Mouse (Mus musculus): ENCODE data around the gene Mapkap1. TPM values are rescaled to one million over a fixed set of nuclear protein-coding genes. Genes with fewer than 3 reads are reported as not detected.

Gene Mapkap1
- polyA plus RNA-seq, 1 experiment from 2014 or later = 61.0 TPM

- no peaks in the 10 kb centered on the region for H3K36me3 ChIP-seq (ENCODE audit: control insufficient read depth, insufficient read depth, low read length)
- H3K4me3 ChIP-seq (ENCODE audit: low read depth, low read length) = no peak overlapping the region
- H3K9me3 ChIP-seq (ENCODE audit: control insufficient read depth, low read length) = no peaks in the 10 kb centered on the region
- DNase-seq (ENCODE audit: low spot score) = no peak
- TF ChIP-seq EP300 (optimal IDR thresholded peaks at IDR 0.05) = no peak
- ATAC-seq (ENCODE audit: low FRiP score, low TSS enrichment) = no peak
- no peaks in the 10 kb centered on the region for H3K27me3 ChIP-seq (ENCODE audit: control insufficient read depth, insufficient read depth, low read length)
- no peak overlapping the region for H3K27ac ChIP-seq (replicated peaks)
- 93% methylated on average over 2 of the region's 2 CpGs for WGBS
- H3K9ac ChIP-seq (ENCODE audit: low read length) = no peak overlapping the region
- H3K4me1 ChIP-seq (replicated peaks; ENCODE audit: control insufficient read depth, insufficient read depth) = no peaks in the 10 kb centered on the region
- H3K4me2 ChIP-seq (replicated peaks; ENCODE audit: low read depth) = no peak overlapping the region
These were observed 27.6 kb upstream of the Mapkap1 start for GRCm38 (mm10) chr2:34378930-34379329.

DNA sequence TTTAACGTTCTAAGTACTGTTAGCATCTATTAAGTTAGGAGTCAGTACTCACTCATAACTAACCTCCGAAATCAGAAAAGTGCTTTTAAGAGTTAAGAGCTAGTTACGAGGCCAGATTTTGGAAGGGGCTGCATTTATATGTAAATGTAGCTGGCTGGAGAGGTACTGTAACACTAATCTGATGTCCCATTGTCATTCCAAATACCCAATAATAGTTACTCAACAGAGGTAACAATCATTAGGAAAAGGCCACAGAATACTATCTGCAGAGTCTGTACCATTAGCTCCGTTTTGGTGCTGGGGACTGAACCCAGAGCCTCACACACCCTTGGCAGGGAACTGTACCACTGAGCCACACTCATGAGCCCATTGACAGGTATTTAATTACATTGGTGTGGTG, 7.0 kb upstream of the Mapkap1 start:
- no peak overlapping the region for H3K4me2 ChIP-seq (replicated peaks; ENCODE audit: low read depth)
- no peaks in the 10 kb centered on the region for H3K9me3 ChIP-seq (ENCODE audit: control insufficient read depth, low read length)
- WGBS = 66% methylated on average over 4 of the region's 4 CpGs
- TF ChIP-seq EP300 (optimal IDR thresholded peaks at IDR 0.05) (no peak), CTCF (IDR thresholded peaks at IDR 0.05; ENCODE audit: low read depth) (no peak)
- H3K36me3 ChIP-seq (ENCODE audit: control insufficient read depth, insufficient read depth, low read length) = no peaks in the 10 kb centered on the region
- no peak overlapping the region for H3K9ac ChIP-seq (ENCODE audit: low read length)
- no peaks in the 10 kb centered on the region for H3K27me3 ChIP-seq (ENCODE audit: control insufficient read depth, insufficient read depth, low read length)
- DNase-seq (ENCODE audit: low spot score) (no peak), ATAC-seq (ENCODE audit: low FRiP score, low TSS enrichment) (no peak)
- no peak overlapping the region for H3K4me3 ChIP-seq (ENCODE audit: low read depth, low read length)
- no peak overlapping the region for H3K27ac ChIP-seq (replicated peaks)
- no peaks in the 10 kb centered on the region for H3K4me1 ChIP-seq (replicated peaks; ENCODE audit: control insufficient read depth, insufficient read depth)

DNA sequence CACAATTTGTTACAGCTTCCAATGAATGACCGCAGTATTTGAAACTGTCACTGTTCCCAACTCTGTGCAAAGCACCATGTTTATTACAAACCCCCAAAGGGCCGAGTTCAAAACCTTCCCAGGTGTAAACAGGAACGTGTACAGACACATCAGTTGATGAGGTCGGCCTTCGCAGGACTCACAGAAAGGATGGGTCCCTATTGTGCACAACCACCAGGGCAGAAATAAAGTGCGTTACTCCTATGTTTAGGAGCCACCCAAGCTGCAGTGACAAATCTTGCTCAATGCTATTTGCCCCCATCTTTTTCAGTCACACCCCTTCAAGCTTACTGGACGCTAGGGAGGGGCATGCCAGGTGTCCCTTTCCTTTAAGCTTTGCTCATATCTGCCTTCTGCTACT, 1.0 kb downstream of the Mapkap1 start:
- Histone ChIP-seq H3K9me3 (ENCODE audit: control insufficient read depth, low read length) (no peaks in the 10 kb centered on the region), H3K4me1 (replicated peaks; ENCODE audit: control insufficient read depth, insufficient read depth) (0 out of 2 replicates have a peak, but pooled peaks cover 2% of the 10 kb centered on the region), H3K36me3 (ENCODE audit: control insufficient read depth, insufficient read depth, low read length) (0 out of 2 replicates have a peak, but pooled peaks cover 2% of the 10 kb centered on the region), H3K4me3 (ENCODE audit: low read depth, low read length) (peak overlapping the region; percentile 96), H3K9ac (ENCODE audit: low read length) (peak overlapping the region; percentile 95), H3K27me3 (ENCODE audit: control insufficient read depth, insufficient read depth, low read length) (no peaks in the 10 kb centered on the region), H3K27ac (replicated peaks) (no peak overlapping the region), H3K4me2 (replicated peaks; ENCODE audit: low read depth) (peak overlapping the region; percentile 76)
- TF ChIP-seq CTCF (IDR thresholded peaks at IDR 0.05; ENCODE audit: low read depth) (no peak), EP300 (optimal IDR thresholded peaks at IDR 0.05) (no peak)
- ATAC-seq (ENCODE audit: low FRiP score, low TSS enrichment) = no peak
- 28% methylated on average over 7 of the region's 7 CpGs for WGBS
- no peak for DNase-seq (ENCODE audit: low spot score)

DNA sequence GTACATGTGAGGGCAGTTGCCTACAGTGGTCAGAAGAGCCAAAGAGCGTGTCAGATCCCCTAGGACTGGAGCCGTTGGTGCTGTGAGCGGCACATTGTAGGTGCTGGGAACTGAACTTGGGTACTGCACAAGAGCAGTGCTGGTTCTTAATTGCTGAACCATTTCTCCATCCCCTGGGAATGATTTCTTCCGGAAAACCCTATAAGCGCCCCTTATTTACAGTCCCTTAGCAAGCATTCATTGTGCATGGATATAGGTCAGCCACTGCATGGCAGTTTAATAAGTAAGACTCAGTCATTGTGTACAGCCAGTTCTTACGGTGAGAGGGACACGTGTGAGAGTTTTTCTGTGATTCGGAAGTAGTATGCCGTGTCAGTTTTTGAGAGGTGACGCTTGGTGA, 1.8 kb downstream of the Mapkap1 start:
- Histone ChIP-seq H3K36me3 (ENCODE audit: control insufficient read depth, insufficient read depth, low read length) (0 out of 2 replicates have a peak, but pooled peaks cover 2% of the 10 kb centered on the region), H3K27me3 (ENCODE audit: control insufficient read depth, insufficient read depth, low read length) (no peaks in the 10 kb centered on the region), H3K4me2 (replicated peaks; ENCODE audit: low read depth) (no peak overlapping the region), H3K9me3 (ENCODE audit: control insufficient read depth, low read length) (no peaks in the 10 kb centered on the region), H3K9ac (ENCODE audit: low read length) (no peak overlapping the region), H3K4me1 (replicated peaks; ENCODE audit: control insufficient read depth, insufficient read depth) (0 out of 2 replicates have a peak, but pooled peaks cover 2% of the 10 kb centered on the region), H3K4me3 (ENCODE audit: low read depth, low read length) (no peak overlapping the region), H3K27ac (replicated peaks) (no peak overlapping the region)
- 93% methylated on average over 10 of the region's 10 CpGs for WGBS
- ATAC-seq (ENCODE audit: low FRiP score, low TSS enrichment) (no peak), DNase-seq (ENCODE audit: low spot score) (no peak)
- TF ChIP-seq EP300 (optimal IDR thresholded peaks at IDR 0.05) (no peak), CTCF (IDR thresholded peaks at IDR 0.05; ENCODE audit: low read depth) (no peak)

DNA sequence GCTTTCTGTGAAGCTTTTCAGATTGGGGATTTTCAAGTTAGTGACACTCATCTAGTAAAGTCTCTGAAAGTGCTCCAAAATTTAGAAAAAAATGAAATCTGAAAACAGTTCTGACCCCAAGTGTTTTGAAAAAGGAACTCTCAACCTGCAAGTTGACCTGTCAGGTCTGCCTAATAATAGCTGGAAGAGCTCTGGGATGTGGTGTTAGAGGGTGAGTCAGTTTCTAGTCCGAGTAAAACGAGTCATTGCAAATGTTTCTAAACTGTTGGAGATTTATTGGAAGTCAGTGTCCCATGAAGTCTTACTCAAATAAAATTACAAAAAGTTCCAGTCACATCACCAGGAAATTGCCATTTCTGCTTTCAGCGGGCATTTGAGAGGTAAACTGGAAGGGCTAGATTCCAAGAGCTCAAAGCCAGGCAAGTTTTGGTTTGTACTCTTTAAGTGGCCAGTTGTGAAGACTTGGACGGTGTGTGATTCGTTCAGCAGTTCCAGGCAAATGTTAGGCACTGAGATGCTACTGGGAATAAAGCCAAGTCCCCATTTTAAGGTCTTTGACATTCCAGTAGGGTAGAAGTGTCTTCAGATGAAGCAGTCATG, 3.3 kb downstream of the Mapkap1 start:
- H3K36me3 ChIP-seq (ENCODE audit: control insufficient read depth, insufficient read depth, low read length) = 0 out of 2 replicates have a peak, but pooled peaks cover 2% of the 10 kb centered on the region
- WGBS = 47% methylated on average over 5 of the region's 5 CpGs
- no peak for DNase-seq (ENCODE audit: low spot score)

GRCm38 (mm10) chr2:34420256-34420655, 13.7 kb downstream of the Mapkap1 start:
- TF ChIP-seq EP300 (optimal IDR thresholded peaks at IDR 0.05) (no peak), CTCF (IDR thresholded peaks at IDR 0.05; ENCODE audit: low read depth) (no peak)
- Histone ChIP-seq H3K4me1 (replicated peaks; ENCODE audit: control insufficient read depth, insufficient read depth) (no peaks in the 10 kb centered on the region), H3K9me3 (ENCODE audit: control insufficient read depth, low read length) (no peaks in the 10 kb centered on the region), H3K9ac (ENCODE audit: low read length) (no peak overlapping the region), H3K4me3 (ENCODE audit: low read depth, low read length) (no peak overlapping the region), H3K27me3 (ENCODE audit: control insufficient read depth, insufficient read depth, low read length) (no peaks in the 10 kb centered on the region), H3K36me3 (ENCODE audit: control insufficient read depth, insufficient read depth, low read length) (no peaks in the 10 kb centered on the region), H3K4me2 (replicated peaks; ENCODE audit: low read depth) (no peak overlapping the region), H3K27ac (replicated peaks) (no peak overlapping the region)
- ATAC-seq (ENCODE audit: low FRiP score, low TSS enrichment) (no peak), DNase-seq (ENCODE audit: low spot score) (no peak)
- 45% methylated on average over 1 of the region's 1 CpGs for WGBS

More for the DNA sequence above, 3.3 kb downstream of the Mapkap1 start:
- ATAC-seq (ENCODE audit: low FRiP score, low TSS enrichment) = no peak
- Histone ChIP-seq H3K27me3 (ENCODE audit: control insufficient read depth, insufficient read depth, low read length) (no peaks in the 10 kb centered on the region), H3K9me3 (ENCODE audit: control insufficient read depth, low read length) (no peaks in the 10 kb centered on the region), H3K27ac (replicated peaks) (peak overlapping the region; percentile 35; the same call in 1 of the 2 replicates), H3K9ac (ENCODE audit: low read length) (no peak overlapping the region), H3K4me2 (replicated peaks; ENCODE audit: low read depth) (no peak overlapping the region), H3K4me3 (ENCODE audit: low read depth, low read length) (no peak overlapping the region), H3K4me1 (replicated peaks; ENCODE audit: control insufficient read depth, insufficient read depth) (0 out of 2 replicates have a peak, but pooled peaks cover 2% of the 10 kb centered on the region)
- no peak for TF ChIP-seq CTCF (IDR thresholded peaks at IDR 0.05; ENCODE audit: low read depth)
- TF ChIP-seq EP300 (optimal IDR thresholded peaks at IDR 0.05) = no peak

Data from stomach, postnatal 0 days (tissue).